Mouse (Mus musculus) thymus, adult 2 months (tissue): ENCODE data around the gene Arnt2.

Source experiments
- CTCF ChIP-seq: fragments of 200-500 bp; IDR thresholded peaks from 2 replicates; pipeline ENCODE4 v1.5.1; 2012; ENCODE audit warnings: mild to moderate bottlenecking, control low read depth, low read length, moderate library complexity, borderline replicate concordance; ENCODE audit not compliant: control insufficient read depth, poor library complexity, insufficient read depth; ENCODE audit errors: extremely low read depth
- POLR2A ChIP-seq: fragments of 200-500 bp; IDR thresholded peaks from 2 replicates; pipeline ENCODE4 v1.6.1; 2012; ENCODE audit warnings: mild to moderate bottlenecking, low read length, control low read depth, moderate library complexity; ENCODE audit not compliant: control insufficient read depth, poor library complexity, insufficient read depth; ENCODE audit errors: extremely low read depth

GRCm38 (mm10) chr7:84240406-84240805, 169.6 kb downstream of the Arnt2 start:
- no peak for TF ChIP-seq CTCF
- TF ChIP-seq POLR2A, result no peak
